Mouse (Mus musculus) left cerebral cortex, postnatal 10 days (tissue): ENCODE results near the gene Adora3. TPM values are rescaled to one million over a fixed set of nuclear protein-coding genes. Genes with fewer than 3 reads are reported as not detected.

Experiments
- DNase-seq, 2 experiments: peaks; one replicate each; pipeline ENCODE4 v3.0.0; 2021 to 2022; ENCODE audit warnings: low spot score in 2 of 2, mixed read lengths in 1 of 2; ENCODE audit errors: extremely low spot score in 1 of 2
- intact Hi-C: fragments of 180-260 bp; cut with DNase I; formaldehyde crosslinking; loops from one replicate; pipeline ENCODE4 v1.15.1; 2025
- total RNA-seq, 2 experiments: library from RNA; stranded (reverse); gene quantifications; 2 replicates each; pipeline ENCODE4 v1.2.3; 2021

The Adora3 gene
- under 1 TPM; 0.39 to 0.45 TPM for total RNA-seq

- no peak for DNase-seq
- intact Hi-C loops = no loop called here
Measured at GRCm38 (mm10) chr3:105870558-105870957, at the start of gene Adora3, which contains the start of gene Tmigd3. TSS of gene Adora3 (plus strand) at chr3:105870858. TSS of gene Tmigd3 (plus strand) at chr3:105870903.

- intact Hi-C loops = no loop called here
- DNase-seq = no peak
Measured at GRCm38 (mm10) chr3:105821504-105821903, 49.2 kb upstream of the Adora3 start.

- DNase-seq = no peak
- intact Hi-C loops = no loop called here
Measured at GRCm38 (mm10) chr3:105823609-105824008, 47.0 kb upstream of the Adora3 start.

GRCm38 (mm10) chr3:105824103-105824502 lies 46.6 kb upstream of the Adora3 start:
- intact Hi-C loops = no loop called here
- DNase-seq = no peak

- intact Hi-C loops = no loop called here
- DNase-seq = no peak
Measured at GRCm38 (mm10) chr3:105824704-105825103, 46.0 kb upstream of the Adora3 start.

GRCm38 (mm10) chr3:105825501-105826161 lies 45.0 kb upstream of the Adora3 start:
- intact Hi-C loops = no loop called here
- peak in 1 of 2 experiments; percentile 57 for DNase-seq

GRCm38 (mm10) chr3:105831584-105831983 lies 39.1 kb upstream of the Adora3 start:
- intact Hi-C loops = no loop called here

GRCm38 (mm10) chr3:105835875-105836274 lies 34.8 kb upstream of the Adora3 start:
- no peak for DNase-seq
- intact Hi-C loops = no loop called here

More at GRCm38 (mm10) chr3:105831584-105831983, 39.1 kb upstream of the Adora3 start:
- DNase-seq = no peak

- intact Hi-C loops = no loop called here
- DNase-seq = no peak
Measured at GRCm38 (mm10) chr3:105836883-105837282, 33.8 kb upstream of the Adora3 start.

- intact Hi-C loops = no loop called here
- no peak for DNase-seq
Measured at GRCm38 (mm10) chr3:105838655-105839054, 32.0 kb upstream of the Adora3 start.

- DNase-seq = peak in 1 of 2 experiments; percentile 9
Measured at GRCm38 (mm10) chr3:105839836-105840235, 30.8 kb upstream of the Adora3 start.

GRCm38 (mm10) chr3:105846294-105847069 lies 24.2 kb upstream of the Adora3 start:
- no peak for DNase-seq
- intact Hi-C loops = no loop called here

More at GRCm38 (mm10) chr3:105839836-105840235, 30.8 kb upstream of the Adora3 start:
- intact Hi-C loops = no loop called here

GRCm38 (mm10) chr3:105853781-105854180 lies 16.9 kb upstream of the Adora3 start:
- DNase-seq = no peak
- intact Hi-C loops = no loop called here

GRCm38 (mm10) chr3:105854786-105855185 lies 15.9 kb upstream of the Adora3 start:
- intact Hi-C loops = no loop called here
- no peak for DNase-seq

GRCm38 (mm10) chr3:105857513-105857912 lies 13.1 kb upstream of the Adora3 start:
- intact Hi-C loops = no loop called here
- no peak for DNase-seq

GRCm38 (mm10) chr3:105861747-105862366 lies 8.8 kb upstream of the Adora3 start:
- no peak for DNase-seq
- intact Hi-C loops = no loop called here

GRCm38 (mm10) chr3:105864123-105864522 lies 6.5 kb upstream of the Adora3 start:
- intact Hi-C loops = no loop called here
- no peak for DNase-seq

- peak in 1 of 2 experiments; percentile 42 for DNase-seq
- intact Hi-C loops = no loop called here
Measured at GRCm38 (mm10) chr3:105865122-105865521, 5.5 kb upstream of the Adora3 start.

GRCm38 (mm10) chr3:105868135-105868534 lies 2.5 kb upstream of the Adora3 start:
- peak in 1 of 2 experiments; percentile 59 for DNase-seq
- intact Hi-C loops = no loop called here

- DNase-seq = no peak
- intact Hi-C loops = no loop called here
Measured at GRCm38 (mm10) chr3:105872034-105872433, 1.4 kb downstream of the Adora3 start.
